Mouse (Mus musculus): ENCODE results near the gene Trim9. TPM values are rescaled to one million over a fixed set of nuclear protein-coding genes. Genes with fewer than 3 reads are reported as not detected.

Gene Trim9
- polyA plus RNA-seq, 1 experiment from 2014 or later = 0.89 TPM

DNA sequence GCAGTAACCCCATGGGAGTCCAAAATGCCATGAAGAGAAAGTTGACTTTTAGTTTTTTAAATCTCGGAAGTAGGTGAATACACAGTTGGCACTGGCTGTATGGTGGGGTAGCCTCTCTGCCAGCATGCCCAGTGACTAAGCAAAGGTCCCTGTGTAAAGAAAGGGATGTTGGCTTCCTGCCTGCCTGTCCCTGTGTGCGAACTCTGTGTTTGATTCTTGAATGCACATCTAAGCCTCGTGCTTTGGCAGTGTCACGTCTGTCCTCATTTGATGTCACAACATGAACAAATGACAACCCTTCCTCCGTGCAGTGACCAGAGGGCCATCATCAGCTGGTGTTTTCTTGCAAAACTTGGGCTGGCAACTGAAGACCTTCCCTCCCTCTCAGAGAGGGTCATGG is 151.1 kb downstream of the Trim9 start:
- whole genome bisulfite sequencing = 91% methylated on average over 5 of the region's 5 CpGs

DNA sequence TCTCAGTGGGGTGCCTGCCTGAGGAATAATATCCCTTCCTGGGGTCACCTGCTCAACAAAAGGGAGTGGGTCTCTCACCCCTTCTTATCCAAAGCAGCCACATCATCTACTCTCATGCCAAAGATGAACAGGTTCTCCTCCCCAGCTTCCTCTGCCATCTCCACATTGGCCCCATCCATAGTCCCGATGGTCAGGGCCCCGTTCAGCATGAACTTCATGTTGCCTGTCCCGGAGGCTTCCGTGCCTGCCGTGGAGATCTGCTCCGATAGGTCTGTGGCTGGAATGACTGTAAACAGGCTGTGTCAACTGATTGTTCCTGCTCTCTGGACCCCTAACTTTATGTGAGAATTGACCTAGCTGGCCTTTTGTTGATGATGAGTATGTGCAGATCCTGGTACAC is 152.0 kb downstream of the Trim9 start:
- no peak overlapping the region for H3K4me3 ChIP-seq (ENCODE audit: low read depth, low read length)
- no peaks in the 10 kb centered on the region for H3K27me3 ChIP-seq (replicated peaks; ENCODE audit: control insufficient read depth, insufficient read depth, low read length)
- no peak for ATAC-seq
- no peaks in the 10 kb centered on the region for H3K4me1 ChIP-seq (replicated peaks; ENCODE audit: control insufficient read depth, insufficient read depth, low read length)
- WGBS = 96% methylated on average over 6 of the region's 6 CpGs
- H3K9me3 ChIP-seq (ENCODE audit: control insufficient read depth) = no peaks in the 10 kb centered on the region
- no peak overlapping the region for H3K4me2 ChIP-seq (replicated peaks; ENCODE audit: low read depth)
- no peak for TF ChIP-seq CTCF (IDR thresholded peaks at IDR 0.05; ENCODE audit: low read depth)
- no peak overlapping the region for H3K27ac ChIP-seq (ENCODE audit: low read depth, low read length)
- H3K9ac ChIP-seq (ENCODE audit: low read depth, low read length) = no peak overlapping the region
- H3K36me3 ChIP-seq (ENCODE audit: control insufficient read depth, insufficient read depth) = 0 out of 2 replicates have a peak, but pooled peaks cover 6% of the 10 kb centered on the region

More for the DNA sequence above, 151.1 kb downstream of the Trim9 start:
- Histone ChIP-seq H3K9me3 (ENCODE audit: control insufficient read depth) (no peaks in the 10 kb centered on the region), H3K4me3 (ENCODE audit: low read depth, low read length) (no peak overlapping the region), H3K36me3 (ENCODE audit: control insufficient read depth, insufficient read depth) (0 out of 2 replicates have a peak, but pooled peaks cover 6% of the 10 kb centered on the region), H3K27ac (ENCODE audit: low read depth, low read length) (no peak overlapping the region), H3K27me3 (replicated peaks; ENCODE audit: control insufficient read depth, insufficient read depth, low read length) (no peaks in the 10 kb centered on the region), H3K4me2 (replicated peaks; ENCODE audit: low read depth) (no peak overlapping the region), H3K4me1 (replicated peaks; ENCODE audit: control insufficient read depth, insufficient read depth, low read length) (no peaks in the 10 kb centered on the region), H3K9ac (ENCODE audit: low read depth, low read length) (no peak overlapping the region)
- ATAC-seq = no peak
- no peak for TF ChIP-seq CTCF (IDR thresholded peaks at IDR 0.05; ENCODE audit: low read depth)

Other genes with a start within 250 kb of the Trim9 start
- gene Nin, start 233.9 kb downstream of the Trim9 start, polyA plus RNA-seq (2015; fragmentation: Nextera tagmentation; extraction: Ambion mirVana) = 2.2 and 3.4 TPM in 2 replicates
- gene Abhd12b, start 193.5 kb downstream of the Trim9 start, polyA plus RNA-seq (2015; fragmentation: Nextera tagmentation; extraction: Ambion mirVana) = not detected in 2 replicates
- gene Pygl, start 116.1 kb downstream of the Trim9 start, polyA plus RNA-seq (2015; fragmentation: Nextera tagmentation; extraction: Ambion mirVana) = 8.1 and 8.2 TPM in 2 replicates
- gene Tmx1, start 105.5 kb upstream of the Trim9 start, polyA plus RNA-seq (2015; fragmentation: Nextera tagmentation; extraction: Ambion mirVana) = 64.4 and 70.7 TPM in 2 replicates